Mouse (Mus musculus): ENCODE measurements at regions not wholly inside any gene's neighbourhood (a gene's known extent, or its start where the extent isn't known, plus 50 kb on each side); places are given as distances from the start of the nearest gene placed in this dataset.

DNA sequence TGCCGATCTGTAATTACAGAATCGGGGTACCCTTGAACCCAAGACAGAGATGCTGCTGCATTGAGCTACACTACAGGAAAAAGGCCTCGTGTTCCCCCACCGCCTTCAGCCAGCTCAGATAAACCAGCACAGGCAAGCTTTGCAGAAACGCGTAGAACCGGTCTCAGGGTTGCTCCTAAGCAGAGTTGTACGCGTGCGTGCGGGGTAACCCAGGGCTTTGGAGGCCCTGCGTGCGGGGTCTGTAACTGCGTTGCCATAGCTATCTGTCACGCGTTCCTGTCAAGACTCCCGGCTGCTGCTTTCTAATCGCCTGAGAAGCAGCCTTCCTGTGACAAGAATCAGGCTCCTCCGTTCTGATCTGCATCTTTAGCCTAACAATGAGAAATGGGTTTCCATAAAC is 69.6 kb upstream of the Hnrnpa3 start:
- TF ChIP-seq CTCF (IDR thresholded peaks at IDR 0.05; ENCODE audit: borderline replicate concordance, control insufficient read depth, extremely low read depth, insufficient read depth, low read length, poor library complexity) (no peak), POLR2A (IDR thresholded peaks at IDR 0.05; ENCODE audit: control insufficient read depth, extremely low read depth, insufficient read depth, low read length, poor library complexity) (no peak)
